Mouse (Mus musculus) R1 (cell line): ENCODE data around the gene Mpl.

Experiments
- DNase-seq: peaks from one replicate; pipeline ENCODE4 v3.0.0-alpha.2; 2018; ENCODE audit warnings: low read depth, low spot score

The Mpl gene

DNA sequence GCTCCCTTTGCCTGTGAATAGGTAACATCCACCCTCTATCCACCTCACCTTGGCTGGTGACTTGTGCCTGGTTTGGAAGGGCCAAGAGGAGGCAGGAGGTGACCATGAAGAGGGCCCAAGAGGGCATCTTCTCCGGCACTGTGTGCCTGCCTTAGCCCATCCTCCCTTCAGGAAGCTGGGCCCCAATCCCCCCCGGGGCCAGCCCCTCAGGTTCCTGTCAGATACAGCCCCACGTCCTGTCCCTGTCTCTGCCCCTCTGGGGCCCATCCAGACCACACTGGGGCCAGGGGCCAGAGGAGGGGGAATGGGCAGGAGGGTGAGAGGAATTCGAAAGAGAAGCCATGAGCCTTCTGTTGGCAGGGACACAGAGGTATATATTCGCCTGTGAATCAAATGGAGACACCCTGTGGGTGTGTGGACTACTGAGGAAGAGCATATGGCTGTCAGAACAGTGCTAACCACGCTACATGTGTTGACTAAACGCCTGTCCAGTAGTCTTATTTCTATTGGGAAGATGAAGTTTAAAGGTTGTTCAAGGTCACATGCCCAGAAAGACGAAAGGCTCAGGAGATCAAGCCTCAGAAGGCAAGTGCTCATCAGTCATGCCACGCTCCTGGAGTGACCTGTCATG, at the start of gene Mpl:
Gene Mpl, minus strand, starts transcription at position 169 of the 631 bp plus-strand sequence.
- DNase-seq = no peak

DNA sequence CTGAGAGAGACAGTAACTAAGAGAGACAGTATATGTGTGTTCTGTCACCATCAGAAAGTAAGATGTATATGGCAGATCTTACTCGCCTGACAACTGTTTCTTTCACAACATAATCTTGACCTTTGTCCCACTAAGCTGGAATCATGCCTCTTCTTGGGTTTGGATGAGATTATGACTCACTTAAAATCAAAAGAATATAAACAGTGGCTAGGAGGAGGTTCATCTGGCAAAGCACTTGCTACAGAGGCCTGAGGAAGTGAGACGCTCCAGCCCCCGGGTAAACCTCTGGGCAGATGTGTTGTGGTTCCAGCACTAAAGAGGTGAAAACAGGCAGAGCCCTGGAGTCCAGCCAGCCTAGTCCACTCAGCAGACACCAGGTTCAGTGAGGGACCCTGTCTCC, 48.2 kb upstream of the Mpl start:
- DNase-seq = no peak

DNA sequence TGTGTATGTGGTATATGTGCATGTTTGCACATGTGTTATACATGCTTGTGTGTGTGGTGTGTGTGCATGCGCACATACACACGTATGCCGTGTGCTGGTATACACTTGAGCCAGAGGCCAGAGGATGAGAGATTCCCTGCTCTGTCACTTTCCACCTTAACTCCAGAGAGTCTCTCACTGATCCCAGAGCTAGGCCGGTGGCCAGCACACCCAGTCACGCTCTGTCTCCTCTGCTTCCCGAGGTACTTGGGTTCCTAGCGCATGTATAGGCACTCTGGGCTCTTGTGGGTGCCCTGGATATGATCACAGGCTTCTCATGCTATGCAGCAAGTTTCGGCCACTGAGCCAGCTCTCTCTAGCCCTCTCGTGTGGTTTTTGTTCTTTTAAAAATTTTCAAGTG, 43.5 kb upstream of the Mpl start:
- DNase-seq = no peak

GRCm38 (mm10) chr4:118500171-118500724, 42.9 kb upstream of the Mpl start:
- peak; percentile 35 for DNase-seq

DNA sequence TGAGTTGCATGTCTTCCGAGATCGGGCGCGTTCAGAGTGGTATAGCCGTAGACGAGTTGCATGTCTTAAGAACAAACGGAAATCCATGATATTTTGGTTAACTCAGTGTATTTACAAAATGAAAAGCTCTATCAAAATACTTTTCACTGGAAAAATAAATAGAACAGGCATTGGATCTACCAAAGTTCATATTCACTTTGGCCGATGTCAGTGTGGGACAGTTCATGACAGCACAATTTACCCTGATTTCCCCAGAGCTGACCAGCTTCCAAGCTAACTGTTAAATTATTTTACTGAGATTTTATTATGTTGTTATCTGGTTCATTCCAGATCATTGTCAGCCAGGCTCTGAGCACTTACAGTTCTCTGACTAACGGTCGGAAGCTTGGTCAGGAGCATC, 33.1 kb upstream of the Mpl start:
- no peak for DNase-seq

DNA sequence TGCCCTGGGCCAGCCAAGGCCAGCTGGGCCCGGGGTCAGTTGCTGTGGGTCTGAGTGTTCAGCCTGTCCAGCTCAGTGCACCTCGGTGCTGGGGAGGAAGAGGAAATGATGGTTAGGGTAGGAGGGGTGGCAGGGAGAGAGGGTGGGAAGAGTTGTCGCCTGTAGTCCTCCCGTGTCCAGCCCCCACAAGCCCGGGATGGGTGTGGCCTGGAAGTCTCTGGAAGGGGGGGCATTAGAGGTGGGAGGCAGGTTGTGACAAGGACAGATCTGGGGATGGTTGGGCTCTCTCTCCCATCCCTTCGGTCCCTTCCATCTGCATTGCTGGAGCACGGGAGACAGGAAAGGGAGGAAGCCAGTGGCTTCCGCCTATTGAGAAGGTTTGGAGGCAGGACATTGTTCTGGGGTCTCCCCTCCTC, 32.4 kb upstream of the Mpl start, which contains the start of gene Tie1:
Gene Tie1, minus strand, starts transcription at position 345 of the 416 bp plus-strand sequence.
- DNase-seq = no peak

GRCm38 (mm10) chr4:118476773-118477530, 19.6 kb upstream of the Mpl start:
- no peak for DNase-seq

- DNase-seq = peak; percentile 12
Measured at GRCm38 (mm10) chr4:118472687-118473086, 15.4 kb upstream of the Mpl start.

DNA sequence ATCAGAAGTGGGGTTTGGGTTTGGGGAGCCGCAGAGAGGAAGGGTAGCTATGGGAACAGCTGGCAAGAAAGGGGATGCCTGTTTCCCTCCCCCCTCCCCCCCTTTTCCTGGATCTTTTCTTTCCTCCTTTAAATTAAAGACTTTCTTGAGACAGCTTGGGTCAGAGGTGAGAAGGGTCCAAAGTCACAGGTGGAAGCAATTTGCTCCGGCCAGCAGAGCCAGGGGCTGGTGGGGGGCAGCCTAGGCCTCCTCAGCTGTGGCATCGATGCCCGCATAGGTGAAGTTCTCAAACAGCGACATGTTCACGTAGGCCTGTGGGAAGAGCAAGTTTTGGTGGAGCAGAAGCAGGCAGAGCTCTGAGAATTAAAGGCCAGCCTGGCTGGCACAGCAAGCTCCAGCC, 14.0 kb upstream of the Mpl start:
- no peak for DNase-seq

DNA sequence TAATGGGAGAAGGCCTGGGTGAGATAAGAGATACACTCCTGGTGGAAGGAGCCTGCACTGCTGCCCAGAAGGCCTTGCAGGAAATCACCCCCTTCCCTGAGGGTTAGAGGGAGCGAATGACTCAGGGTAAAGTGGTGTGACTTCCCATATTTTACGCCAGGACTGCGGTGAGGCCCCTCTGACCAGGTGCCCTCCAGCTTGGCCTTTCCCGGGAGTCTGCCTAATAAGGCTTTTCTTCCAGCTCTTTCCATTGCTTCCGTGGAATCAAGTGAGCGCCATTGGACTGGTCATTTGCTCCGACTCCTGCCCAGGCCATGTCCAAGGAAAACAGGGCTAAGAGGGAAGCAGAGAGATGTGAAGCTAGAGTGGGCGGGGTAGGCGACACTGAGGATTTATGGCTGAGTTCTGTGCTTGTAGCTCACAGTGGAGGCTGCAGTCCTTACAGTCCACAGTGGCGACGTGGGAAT, 8.4 kb upstream of the Mpl start:
- no peak for DNase-seq

DNA sequence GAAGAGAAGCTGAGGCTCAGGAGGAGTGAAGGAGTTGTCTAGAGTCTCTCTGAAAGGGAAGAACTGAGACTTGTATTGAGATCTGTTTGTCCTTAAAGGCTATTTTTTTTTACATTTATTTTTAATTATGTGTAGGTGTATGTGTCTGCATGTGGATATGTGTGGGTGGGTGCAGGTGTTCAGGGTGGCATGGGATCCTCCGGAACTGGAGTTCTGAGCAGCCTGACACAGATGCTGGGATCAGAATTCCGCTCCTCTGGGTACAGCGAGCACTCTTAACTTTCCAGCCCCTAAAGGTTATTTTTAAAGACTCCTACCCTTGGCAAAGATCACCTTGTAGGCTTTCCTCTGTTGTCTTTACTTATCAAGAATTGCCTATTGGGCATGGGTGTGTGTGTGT, 7.6 kb upstream of the Mpl start:
- no peak for DNase-seq

- DNase-seq = peak; percentile 42
Measured at GRCm38 (mm10) chr4:118446415-118447153, 10.7 kb downstream of the Mpl start.

GRCm38 (mm10) chr4:118445781-118446414, 11.4 kb downstream of the Mpl start:
- DNase-seq = peak; percentile 73

GRCm38 (mm10) chr4:118445088-118445487, 12.2 kb downstream of the Mpl start:
- DNase-seq = no peak

DNA sequence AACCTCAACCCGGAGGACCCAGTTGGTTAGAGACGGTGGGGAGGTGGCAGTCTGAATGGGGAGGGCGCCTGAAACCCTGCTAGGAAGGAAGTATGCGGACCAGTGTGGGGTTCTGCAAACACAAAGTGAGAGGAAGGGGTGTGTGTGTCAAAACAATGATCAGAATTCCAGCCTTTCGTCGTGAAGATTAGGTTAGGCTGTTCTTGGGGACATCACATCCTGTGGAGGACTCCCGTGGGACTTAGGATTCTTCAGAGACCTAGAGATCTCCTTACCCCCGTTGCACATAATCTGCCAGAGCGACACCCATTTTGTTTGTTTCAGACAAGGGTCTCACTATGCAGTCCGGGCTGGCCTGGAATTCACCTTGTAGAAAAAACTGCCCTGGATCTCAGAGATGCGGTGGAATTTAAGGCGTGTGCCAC, 19.5 kb downstream of the Mpl start:
- DNase-seq = peak; percentile 98

GRCm38 (mm10) chr4:118436820-118437603, 20.3 kb downstream of the Mpl start, which contains the start of gene Cdc20:
Cdc20 (minus strand) TSS chr4:118437352.
- peak; percentile 100 for DNase-seq

- no peak for DNase-seq
Measured at GRCm38 (mm10) chr4:118432332-118432731, 25.0 kb downstream of the Mpl start.

DNA sequence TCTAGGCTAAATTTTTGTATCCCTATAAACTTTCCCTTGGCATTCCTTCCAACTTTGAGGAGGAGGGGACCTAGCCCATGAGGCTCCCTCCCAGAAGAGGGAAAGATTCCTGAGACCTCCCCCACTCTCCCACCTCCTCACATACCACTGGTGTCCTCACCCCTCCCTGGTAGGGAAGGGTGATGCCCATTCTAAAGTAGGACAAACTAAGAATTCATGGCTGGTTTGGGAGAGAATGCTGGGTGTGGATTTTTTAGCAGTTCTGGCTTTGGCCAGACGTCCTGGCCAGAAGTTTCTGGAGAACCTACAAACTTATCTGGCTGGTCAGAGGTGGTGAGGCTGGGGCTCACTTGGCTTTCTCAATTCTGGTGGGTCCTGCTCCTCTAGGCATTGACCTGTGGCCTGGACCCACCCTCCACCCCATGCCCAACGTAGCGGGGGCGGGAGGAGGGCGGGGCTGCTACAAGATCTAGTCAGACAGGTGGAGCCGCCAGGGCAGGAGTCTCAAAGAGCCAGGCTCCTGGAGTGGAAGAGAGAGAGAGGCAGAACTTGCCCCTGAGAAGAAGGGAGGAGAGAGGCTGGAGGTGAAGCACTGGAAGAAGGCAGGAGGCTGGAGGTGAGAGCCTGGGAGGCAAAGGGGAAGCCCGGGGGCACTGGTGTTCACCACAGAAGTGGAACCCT, 28.0 kb downstream of the Mpl start:
- no peak for DNase-seq

GRCm38 (mm10) chr4:118428531-118429214, 28.6 kb downstream of the Mpl start:
- DNase-seq = peak; percentile 37
